Mouse (Mus musculus): ENCODE measurements around the gene Vegfa.

GRCm38 (mm10) chr17:46048184-46048583 lies 16.0 kb upstream of the Vegfa start:
- TF ChIP-seq CTCF (IDR thresholded peaks at IDR 0.05; ENCODE audit: low read depth, low read length) (no peak), POLR2A (IDR thresholded peaks at IDR 0.05; ENCODE audit: extremely low read depth, insufficient read depth, low read length) (no peak)

All from liver, adult 2 months (tissue).